Mouse (Mus musculus): ENCODE data around the gene Klf3.

Gene Klf3

GRCm38 (mm10) chr5:64802795-64803719, at the start of gene Klf3:
Gene Klf3, plus strand, starts transcription at chr5:64803388.
- peak; percentile 92 for DNase-seq (ENCODE audit: low read depth, low spot score)

GRCm38 (mm10) chr5:64762295-64762694, 40.9 kb upstream of the Klf3 start:
- no peak for DNase-seq (ENCODE audit: low read depth, low spot score)

GRCm38 (mm10) chr5:64764452-64764851, 38.7 kb upstream of the Klf3 start:
- no peak for DNase-seq (ENCODE audit: low read depth, low spot score)

GRCm38 (mm10) chr5:64765765-64766164, 37.4 kb upstream of the Klf3 start:
- DNase-seq (ENCODE audit: low read depth, low spot score): peak; percentile 40

GRCm38 (mm10) chr5:64766626-64767025, 36.6 kb upstream of the Klf3 start:
- no peak for DNase-seq (ENCODE audit: low read depth, low spot score)

- no peak for DNase-seq (ENCODE audit: low read depth, low spot score)
These were observed 31.6 kb upstream of the Klf3 start for GRCm38 (mm10) chr5:64771619-64772018.

- DNase-seq (ENCODE audit: low read depth, low spot score): no peak
These were observed 25.0 kb upstream of the Klf3 start for GRCm38 (mm10) chr5:64778211-64778610.

- DNase-seq (ENCODE audit: low read depth, low spot score): no peak
These were observed 23.9 kb upstream of the Klf3 start for GRCm38 (mm10) chr5:64779285-64779684.

GRCm38 (mm10) chr5:64780778-64781177, 22.4 kb upstream of the Klf3 start:
- no peak for DNase-seq (ENCODE audit: low read depth, low spot score)

- DNase-seq (ENCODE audit: low read depth, low spot score): no peak
These were observed 15.0 kb upstream of the Klf3 start for GRCm38 (mm10) chr5:64788175-64788574.

- no peak for DNase-seq (ENCODE audit: low read depth, low spot score)
These were observed 5.0 kb upstream of the Klf3 start for GRCm38 (mm10) chr5:64798209-64798608.

- DNase-seq (ENCODE audit: low read depth, low spot score): no peak
These were observed 1.6 kb upstream of the Klf3 start for GRCm38 (mm10) chr5:64801545-64801944.

GRCm38 (mm10) chr5:64802143-64802542, 1.0 kb upstream of the Klf3 start:
- no peak for DNase-seq (ENCODE audit: low read depth, low spot score)

- DNase-seq (ENCODE audit: low read depth, low spot score): peak; percentile 58
These were observed 703 bp downstream of the Klf3 start for GRCm38 (mm10) chr5:64803720-64804462.

- DNase-seq (ENCODE audit: low read depth, low spot score): no peak
These were observed 2.1 kb downstream of the Klf3 start for GRCm38 (mm10) chr5:64805131-64805872.

GRCm38 (mm10) chr5:64805873-64806505, 2.8 kb downstream of the Klf3 start:
- peak; percentile 63 for DNase-seq (ENCODE audit: low read depth, low spot score)

GRCm38 (mm10) chr5:64806600-64806999, 3.4 kb downstream of the Klf3 start:
- no peak for DNase-seq (ENCODE audit: low read depth, low spot score)

GRCm38 (mm10) chr5:64807159-64807558, 4.0 kb downstream of the Klf3 start:
- no peak for DNase-seq (ENCODE audit: low read depth, low spot score)

GRCm38 (mm10) chr5:64807603-64808002, 4.4 kb downstream of the Klf3 start:
- DNase-seq (ENCODE audit: low read depth, low spot score): no peak

- no peak for DNase-seq (ENCODE audit: low read depth, low spot score)
These were observed 5.2 kb downstream of the Klf3 start for GRCm38 (mm10) chr5:64808106-64809010.

Data from brain, adult 2 months (tissue).